In genomic region chr10:85453221-85453775, GRCm38 (mm10) we compare ENCODE assay signal across 26 mouse cellular contexts.
A peak's percentile ranks its signal among the peaks of the same experiment; 100 is the strongest.
DNase-seq lines count a peak whose midpoint lies in the region; ATAC-seq and TF ChIP-seq lines count a peak whose summit lies in the region.
"Had no signal": no experiment of that assay in that cellular context is flagged by ENCODE, and none has a peak within 500 bp of the region (broad histone marks: within the 10 kb centered on the region; RNA-seq: fewer than 3 reads in every experiment).

No protein-coding gene starts in this region.

- H3K27ac ChIP-seq in forebrain, postnatal 0 days (ENCODE audit: low read depth, low read length): no peak overlapping the region
- no peak overlapping the region for H3K27ac ChIP-seq in forebrain, embryonic 15.5 days (replicated peaks)
- no peak overlapping the region for H3K27ac ChIP-seq in heart, adult 2 months
- no peak overlapping the region for H3K27ac ChIP-seq in hindbrain, postnatal 0 days
- H3K27ac ChIP-seq in hindbrain, embryonic 10.5 days: no peak overlapping the region
- H3K27ac ChIP-seq: embryonic facial prominence, embryonic 10.5 days; embryonic facial prominence, embryonic 13.5 days; forebrain, embryonic 12.5 days; gastrocnemius, adult 2 months; heart, embryonic 10.5 days; heart, embryonic 13.5 days; hindbrain, embryonic 14.5 days had no signal

- H3K9ac ChIP-seq in forebrain, postnatal 0 days: no peak overlapping the region
- H3K9ac ChIP-seq in forebrain, embryonic 15.5 days (replicated peaks): no peak overlapping the region
- no peak overlapping the region for H3K9ac ChIP-seq in heart, adult 2 months (ENCODE audit: low read depth, low read length)
- no peak overlapping the region for H3K9ac ChIP-seq in hindbrain, postnatal 0 days (replicated peaks; ENCODE audit: low read length)
- H3K9ac ChIP-seq: embryonic facial prominence, embryonic 13.5 days; forebrain, embryonic 12.5 days; heart, embryonic 13.5 days; hindbrain, embryonic 14.5 days had no signal

- no peak overlapping the region for H3K4me2 ChIP-seq in forebrain, postnatal 0 days (ENCODE audit: low read depth)
- no peak overlapping the region for H3K4me2 ChIP-seq in forebrain, embryonic 15.5 days (replicated peaks)
- no peak overlapping the region for H3K4me2 ChIP-seq in hindbrain, postnatal 0 days (ENCODE audit: low read depth, low read length)
- H3K4me2 ChIP-seq: embryonic facial prominence, embryonic 13.5 days; forebrain, embryonic 12.5 days; heart, embryonic 13.5 days; hindbrain, embryonic 14.5 days had no signal

- TF ChIP-seq CTCF in forebrain, postnatal 0 days (IDR thresholded peaks at IDR 0.05; ENCODE audit: low read depth): no peak
- no peak for TF ChIP-seq CTCF in heart, adult 2 months (IDR thresholded peaks at IDR 0.05)
- no peak for TF ChIP-seq CTCF in hindbrain, postnatal 0 days (IDR thresholded peaks at IDR 0.05; ENCODE audit: low read depth)

- no peak for TF ChIP-seq POLR2A in heart, adult 2 months (IDR thresholded peaks at IDR 0.05; ENCODE audit: insufficient read depth, low read depth, low read length)

- peak; percentile 47 for ATAC-seq in forebrain, postnatal 0 days
- no peak for ATAC-seq in forebrain, embryonic 15.5 days (replicated peaks)
- 0 out of 2 replicates have a peak, but pooled peaks have one; percentile 22 for ATAC-seq in hindbrain, postnatal 0 days
- ATAC-seq: CD4-positive, CD25-positive, alpha-beta regulatory T cell, adult 4 months; forebrain, embryonic 16.5 days; intestine, postnatal 0 days had no signal

- H3K27me3 ChIP-seq in forebrain, postnatal 0 days (ENCODE audit: insufficient read depth, low read length): no peaks in the 10 kb centered on the region
- H3K27me3 ChIP-seq in forebrain, embryonic 15.5 days: no peaks in the 10 kb centered on the region
- H3K27me3 ChIP-seq in heart, adult 2 months (ENCODE audit: control insufficient read depth, insufficient read depth, low read length): no peaks in the 10 kb centered on the region
- no peaks in the 10 kb centered on the region for H3K27me3 ChIP-seq in hindbrain, postnatal 0 days (ENCODE audit: insufficient read depth, low read length)
- H3K27me3 ChIP-seq in hindbrain, embryonic 10.5 days (ENCODE audit: insufficient read depth, poor library complexity, severe bottlenecking): peaks cover 59% of the 10 kb centered on the region

- no peaks in the 10 kb centered on the region for H3K4me1 ChIP-seq in forebrain, postnatal 0 days (ENCODE audit: insufficient read depth)
- H3K4me1 ChIP-seq in forebrain, embryonic 15.5 days: peaks cover 1% of the 10 kb centered on the region; the same call in 1 of the 2 replicates
- no peaks in the 10 kb centered on the region for H3K4me1 ChIP-seq in heart, adult 2 months (ENCODE audit: control insufficient read depth, insufficient read depth, low read length)
- no peaks in the 10 kb centered on the region for H3K4me1 ChIP-seq in hindbrain, postnatal 0 days (ENCODE audit: insufficient read depth, low read length)
- H3K4me1 ChIP-seq in hindbrain, embryonic 10.5 days (replicated peaks): peaks cover 21% of the 10 kb centered on the region; the same call in 1 of the 2 replicates
- H3K4me1 ChIP-seq: heart, embryonic 10.5 days; heart, embryonic 13.5 days had no signal

- no peak overlapping the region for H3K4me3 ChIP-seq in forebrain, postnatal 0 days (ENCODE audit: low read depth, low read length)
- H3K4me3 ChIP-seq in forebrain, embryonic 15.5 days: no peak overlapping the region
- no peak overlapping the region for H3K4me3 ChIP-seq in heart, adult 2 months
- H3K4me3 ChIP-seq in hindbrain, postnatal 0 days (ENCODE audit: low read length): no peak overlapping the region
- no peak overlapping the region for H3K4me3 ChIP-seq in hindbrain, embryonic 10.5 days
- H3K4me3 ChIP-seq: embryonic facial prominence, embryonic 10.5 days; embryonic facial prominence, embryonic 13.5 days; erythroblast, embryonic 14.5 days; forebrain, embryonic 12.5 days; gastrocnemius, adult 2 months; heart, embryonic 10.5 days; heart, embryonic 13.5 days had no signal

- no peak for DNase-seq in forebrain, postnatal 0 days
- peak in 1 of 2 experiments; percentile 12 for DNase-seq in heart, adult 2 months
- DNase-seq in heart, postnatal 25 days (ENCODE audit: low spot score): no peak
- DNase-seq in hindbrain, postnatal 0 days (ENCODE audit: low spot score): no peak
- no peak for DNase-seq in hindbrain, embryonic 10.5 days (ENCODE audit: low spot score)
- no peak for DNase-seq in kidney, postnatal 25 days
- DNase-seq: adrenal gland, adult 2 months; adrenal gland, postnatal 14 days; cerebellum, adult 11 months; cerebellum, adult 9-10 months; cerebellum, postnatal 36 days; embryo, embryonic 11 days; gastrocnemius, adult 2 months; gastrocnemius, postnatal 14 days; kidney, adult 2 months had no signal

- TF ChIP-seq EP300 in heart, adult 2 months (IDR thresholded peaks at IDR 0.05; ENCODE audit: insufficient read depth, low read depth, low read length): 0 out of 2 replicates have a peak, but pooled peaks have one; percentile 47

- intact Hi-C loops in heart, adult 2 months (cut with DNase I): no loop called here
- intact Hi-C loops in heart, postnatal 25 days (cut with DNase I): loop anchor here (10.0 kb wide), 1 partner anchor 172 kb away; no protein-coding TSS in a partner anchor

- no peaks in the 10 kb centered on the region for H3K9me3 ChIP-seq in forebrain, postnatal 0 days (ENCODE audit: low read length)
- no peaks in the 10 kb centered on the region for H3K9me3 ChIP-seq in forebrain, embryonic 15.5 days
- no peaks in the 10 kb centered on the region for H3K9me3 ChIP-seq in hindbrain, postnatal 0 days (ENCODE audit: low read length)
- H3K9me3 ChIP-seq in hindbrain, embryonic 10.5 days: no peaks in the 10 kb centered on the region
- H3K9me3 ChIP-seq: embryonic facial prominence, embryonic 10.5 days; embryonic facial prominence, embryonic 13.5 days; forebrain, embryonic 12.5 days; heart, embryonic 10.5 days; heart, embryonic 13.5 days had no signal

- 87% methylated on average over 2 of the region's 2 CpGs for WGBS in forebrain, postnatal 0 days
- WGBS in forebrain, embryonic 15.5 days: 81% methylated on average over 2 of the region's 2 CpGs
- WGBS in heart, adult 2 months: 40% methylated on average over 2 of the region's 2 CpGs
- WGBS in hindbrain, postnatal 0 days: 71% methylated on average over 2 of the region's 2 CpGs
- WGBS in hindbrain, embryonic 10.5 days: 92% methylated on average over 2 of the region's 2 CpGs

- H3K36me3 ChIP-seq in forebrain, postnatal 0 days (ENCODE audit: insufficient read depth): no peaks in the 10 kb centered on the region
- no peaks in the 10 kb centered on the region for H3K36me3 ChIP-seq in forebrain, embryonic 15.5 days
- no peaks in the 10 kb centered on the region for H3K36me3 ChIP-seq in heart, adult 2 months (ENCODE audit: control insufficient read depth, insufficient read depth, low read length)
- no peaks in the 10 kb centered on the region for H3K36me3 ChIP-seq in hindbrain, postnatal 0 days (ENCODE audit: insufficient read depth, low read length)
- H3K36me3 ChIP-seq in hindbrain, embryonic 10.5 days: no peaks in the 10 kb centered on the region
- H3K36me3 ChIP-seq: embryonic facial prominence, embryonic 10.5 days; embryonic facial prominence, embryonic 13.5 days; forebrain, embryonic 12.5 days; heart, embryonic 10.5 days; heart, embryonic 13.5 days had no signal

- no peaks in the 10 kb centered on the region for H3K79me2 ChIP-seq in heart, adult 2 months (replicated peaks; ENCODE audit: control insufficient read depth, insufficient read depth, low read length)
